Mouse (Mus musculus): ENCODE measurements at regions not wholly inside any gene's neighbourhood (a gene's known extent, or its start where the extent isn't known, plus 50 kb on each side); places are given as distances from the start of the nearest gene placed in this dataset.

GRCm38 (mm10) chr13:47429856-47430365, 307.5 kb downstream of the Rnf144b start:
- TF ChIP-seq CTCF (IDR thresholded peaks at IDR 0.05; ENCODE audit: insufficient read depth, low read length): no peak
- no peak for TF ChIP-seq POLR2A (IDR thresholded peaks at IDR 0.05; ENCODE audit: borderline replicate concordance, extremely low read depth, low read depth, low read length)
